Mouse (Mus musculus) liver, postnatal 0 days (tissue): ENCODE measurements around the gene Tas2r134.

Source experiments
- CTCF ChIP-seq: sonication (generic); IDR thresholded peaks from 2 replicates; pipeline ENCODE4 v1.5.1; 2016; ENCODE audit warnings: antibody characterized with exemption, low read depth
- EP300 ChIP-seq: IDR thresholded peaks from 2 replicates; pipeline ENCODE4 v1.6.1; 2016; ENCODE audit warnings: antibody characterized with exemption, low read depth, mild to moderate bottlenecking

DNA sequence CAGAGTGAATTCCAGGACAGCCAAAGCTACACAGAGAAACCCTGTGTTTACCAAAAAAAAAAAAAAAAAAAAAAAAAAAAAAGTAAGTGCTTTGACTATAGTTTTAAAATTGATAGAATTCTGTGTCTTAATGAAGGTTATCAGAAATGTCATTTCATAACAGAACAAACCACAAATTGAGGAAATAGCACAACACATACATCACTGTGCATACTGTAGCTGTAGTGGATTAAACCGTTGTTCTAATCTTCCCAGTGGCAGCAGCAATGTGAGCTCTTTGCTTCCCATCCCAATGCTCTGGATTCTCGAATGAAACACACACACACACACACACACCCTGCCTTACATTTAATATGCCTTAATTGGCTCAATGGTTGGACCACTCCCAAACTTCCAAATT lies 4.1 kb downstream of the Tas2r134 start:
- TF ChIP-seq EP300 (no peak), CTCF (no peak)
